ENCODE assay signal across 11 mouse cellular contexts in genomic region chr7:126825403-126825802, GRCm38 (mm10). TPM values are rescaled to one million over a fixed set of nuclear protein-coding genes. Genes with fewer than 3 reads are reported as not detected.
DNase-seq lines count a peak whose midpoint lies in the region; ATAC-seq and TF ChIP-seq lines count a peak whose summit lies in the region.
"Had no signal": no experiment of that assay in that cellular context is flagged by ENCODE, and none has a peak within 500 bp of the region (broad histone marks: within the 10 kb centered on the region; RNA-seq: fewer than 3 reads in every experiment).

No protein-coding gene starts in this region.

- no peak for ATAC-seq in lung, postnatal 0 days
- no peak for ATAC-seq in embryonic facial prominence, embryonic 11.5 days (replicated peaks; ENCODE audit: insufficient number of reproducible peaks, low FRiP score, low TSS enrichment, low read depth)
- ATAC-seq in hindbrain, embryonic 15.5 days (ENCODE audit: low FRiP score, low read depth), result no peak
- no peak for ATAC-seq in neural tube, embryonic 14.5 days (ENCODE audit: low read depth)
- ATAC-seq in intestine, embryonic 16.5 days, result no peak
- ATAC-seq in frontal cortex, adult (ENCODE audit: low TSS enrichment), result no peak

- no peaks in the 10 kb centered on the region for H3K36me3 ChIP-seq in lung, postnatal 0 days (ENCODE audit: insufficient read depth, low read length)
- H3K36me3 ChIP-seq in embryonic facial prominence, embryonic 11.5 days (replicated peaks; ENCODE audit: control insufficient read depth, insufficient read depth, low read depth, low read length), result no peaks in the 10 kb centered on the region
- H3K36me3 ChIP-seq in hindbrain, embryonic 15.5 days, result no peaks in the 10 kb centered on the region
- no peaks in the 10 kb centered on the region for H3K36me3 ChIP-seq in neural tube, embryonic 14.5 days (ENCODE audit: control insufficient read depth, insufficient read depth, low read length)
- no peaks in the 10 kb centered on the region for H3K36me3 ChIP-seq in intestine, embryonic 16.5 days (ENCODE audit: control insufficient read depth, insufficient read depth, low read length)

- H3K4me1 ChIP-seq in lung, postnatal 0 days (ENCODE audit: insufficient read depth, low read depth, low read length), result no peaks in the 10 kb centered on the region
- H3K4me1 ChIP-seq in lung, adult 2 months (ENCODE audit: control insufficient read depth, insufficient read depth, low read length), result 0 out of 2 replicates have a peak, but pooled peaks cover 6% of the 10 kb centered on the region
- peaks cover 3% of the 10 kb centered on the region; the same call in 1 of the 2 replicates for H3K4me1 ChIP-seq in embryonic facial prominence, embryonic 11.5 days (ENCODE audit: control insufficient read depth, insufficient read depth, low read length)
- peaks cover 52% of the 10 kb centered on the region for H3K4me1 ChIP-seq in hindbrain, embryonic 15.5 days (replicated peaks)
- H3K4me1 ChIP-seq in neural tube, embryonic 14.5 days (ENCODE audit: control insufficient read depth, insufficient read depth, low read length), result peaks cover 23% of the 10 kb centered on the region
- peaks cover 3% of the 10 kb centered on the region for H3K4me1 ChIP-seq in intestine, embryonic 16.5 days (ENCODE audit: control insufficient read depth, insufficient read depth, low read length)

- TF ChIP-seq POLR2A in lung, adult 2 months (IDR thresholded peaks at IDR 0.05; ENCODE audit: borderline replicate concordance, extremely low read depth, low read depth, low read length), result no peak

- H3K27me3 ChIP-seq in lung, postnatal 0 days (replicated peaks; ENCODE audit: insufficient read depth, low read length), result peaks cover 6% of the 10 kb centered on the region; the same call in 1 of the 2 replicates
- peaks cover 17% of the 10 kb centered on the region for H3K27me3 ChIP-seq in embryonic facial prominence, embryonic 11.5 days (ENCODE audit: control insufficient read depth, insufficient read depth, low read length)
- H3K27me3 ChIP-seq in hindbrain, embryonic 15.5 days, result no peaks in the 10 kb centered on the region
- H3K27me3 ChIP-seq in neural tube, embryonic 14.5 days (ENCODE audit: control insufficient read depth, insufficient read depth, low read length), result no peaks in the 10 kb centered on the region
- H3K27me3 ChIP-seq in intestine, embryonic 16.5 days (replicated peaks; ENCODE audit: control insufficient read depth, insufficient read depth, low read length), result peaks cover 23% of the 10 kb centered on the region

- no peak overlapping the region for H3K4me2 ChIP-seq in lung, postnatal 0 days (replicated peaks; ENCODE audit: low read depth, low read length)
- H3K4me2 ChIP-seq in embryonic facial prominence, embryonic 11.5 days (ENCODE audit: low read depth, low read length), result no peak overlapping the region
- H3K4me2 ChIP-seq in hindbrain, embryonic 15.5 days, result peak overlapping the region; percentile 67
- peak overlapping the region; percentile 71 for H3K4me2 ChIP-seq in neural tube, embryonic 14.5 days (ENCODE audit: low read depth, low read length)
- H3K4me2 ChIP-seq in intestine, embryonic 16.5 days (ENCODE audit: low read depth, low read length), result no peak overlapping the region
- H3K4me2 ChIP-seq: liver, embryonic 11.5 days had no signal

- 19% methylated on average over 8 of the region's 8 CpGs for WGBS in lung, postnatal 0 days
- WGBS in lung, adult 2 months, result 20% methylated on average over 8 of the region's 8 CpGs
- WGBS in embryonic facial prominence, embryonic 11.5 days, result 22% methylated on average over 7 of the region's 8 CpGs
- 26% methylated on average over 8 of the region's 8 CpGs for WGBS in hindbrain, embryonic 15.5 days
- WGBS in neural tube, embryonic 14.5 days, result 29% methylated on average over 8 of the region's 8 CpGs
- 23% methylated on average over 8 of the region's 8 CpGs for WGBS in intestine, embryonic 16.5 days

- peak; percentile 54 for DNase-seq in lung, postnatal 0 days (ENCODE audit: low spot score)
- DNase-seq in lung, adult 2 months, result no peak
- DNase-seq in embryonic facial prominence, embryonic 11.5 days (ENCODE audit: low spot score), result peak; percentile 66
- DNase-seq in frontal cortex, postnatal 25 days (ENCODE audit: low spot score in 2 of 2), result no peak

- no peaks in the 10 kb centered on the region for H3K9me3 ChIP-seq in lung, postnatal 0 days (ENCODE audit: low read length)
- H3K9me3 ChIP-seq in embryonic facial prominence, embryonic 11.5 days (replicated peaks; ENCODE audit: control insufficient read depth, low read length), result no peaks in the 10 kb centered on the region
- no peaks in the 10 kb centered on the region for H3K9me3 ChIP-seq in hindbrain, embryonic 15.5 days
- H3K9me3 ChIP-seq in neural tube, embryonic 14.5 days (ENCODE audit: control insufficient read depth, low read length), result no peaks in the 10 kb centered on the region
- no peaks in the 10 kb centered on the region for H3K9me3 ChIP-seq in intestine, embryonic 16.5 days (ENCODE audit: control insufficient read depth, low read length)

- no peak overlapping the region for H3K4me3 ChIP-seq in lung, postnatal 0 days (ENCODE audit: low read depth, low read length)
- no peak overlapping the region for H3K4me3 ChIP-seq in lung, adult 2 months (replicated peaks; ENCODE audit: extremely low read depth, low read depth, low read length)
- no peak overlapping the region for H3K4me3 ChIP-seq in embryonic facial prominence, embryonic 11.5 days (ENCODE audit: low read depth, low read length)
- peak overlapping the region; percentile 76; the same call in 1 of the 2 replicates for H3K4me3 ChIP-seq in hindbrain, embryonic 15.5 days
- H3K4me3 ChIP-seq in neural tube, embryonic 14.5 days (ENCODE audit: low read depth, low read length), result no peak overlapping the region
- H3K4me3 ChIP-seq in intestine, embryonic 16.5 days (ENCODE audit: low read length), result no peak overlapping the region

- H3K27ac ChIP-seq in lung, postnatal 0 days (ENCODE audit: low read length), result no peak overlapping the region
- H3K27ac ChIP-seq in embryonic facial prominence, embryonic 11.5 days (replicated peaks; ENCODE audit: low read depth, low read length), result no peak overlapping the region
- no peak overlapping the region for H3K27ac ChIP-seq in hindbrain, embryonic 15.5 days (replicated peaks)
- no peak overlapping the region for H3K27ac ChIP-seq in neural tube, embryonic 14.5 days (ENCODE audit: low read depth, low read length)
- H3K27ac ChIP-seq in intestine, embryonic 16.5 days (ENCODE audit: low read length), result no peak overlapping the region

- TF ChIP-seq CTCF in lung, postnatal 0 days (IDR thresholded peaks at IDR 0.05), result no peak
- no peak for TF ChIP-seq CTCF in lung, adult 2 months (IDR thresholded peaks at IDR 0.05; ENCODE audit: insufficient read depth, low read length)

- H3K9ac ChIP-seq in lung, postnatal 0 days (replicated peaks; ENCODE audit: low read depth), result no peak overlapping the region
- no peak overlapping the region for H3K9ac ChIP-seq in embryonic facial prominence, embryonic 11.5 days (replicated peaks; ENCODE audit: low read length)
- no peak overlapping the region for H3K9ac ChIP-seq in hindbrain, embryonic 15.5 days
- 0 out of 2 replicates have a peak overlapping the region, but pooled peaks have one; percentile 11 for H3K9ac ChIP-seq in neural tube, embryonic 14.5 days (replicated peaks; ENCODE audit: low read depth, low read length)
- H3K9ac ChIP-seq in intestine, embryonic 16.5 days (ENCODE audit: low read depth, low read length), result no peak overlapping the region

- TF ChIP-seq EP300 in lung, postnatal 0 days (IDR thresholded peaks at IDR 0.05), result no peak

RNA-seq across cellular contexts. Expression of gene 4930451I11Rik, which starts 6.0 kb away (rescaled TPM):
- polyA plus RNA-seq in lung, postnatal 0 days (2015; fragmentation: Nextera tagmentation; extraction: Ambion mirVana), result not detected in 2 replicates
- polyA plus RNA-seq in lung, adult 2 months (2012; rRNA removed), result not detected in 2 replicates
- polyA plus RNA-seq in embryonic facial prominence, embryonic 11.5 days (2014; fragmentation: Nextera tagmentation; extraction: Ambion mirVana), result not detected in 2 replicates
- 0.43 TPM in 1 of 2 replicates, not detected in the other for polyA plus RNA-seq in hindbrain, embryonic 15.5 days (2015; fragmentation: Nextera tagmentation; extraction: Ambion mirVana)
- polyA plus RNA-seq in neural tube, embryonic 14.5 days (2014; fragmentation: Nextera tagmentation; extraction: Ambion mirVana), result not detected in 2 replicates
- polyA plus RNA-seq in intestine, embryonic 16.5 days (2015; fragmentation: Nextera tagmentation; extraction: Ambion mirVana), result not detected in 2 replicates
- polyA plus RNA-seq: kidney, embryonic 14.5 days; liver, embryonic 11.5 days; small intestine, adult 2 months had no signal

RNA-seq across cellular contexts. Expression of gene Doc2a, which starts 21.8 kb away (rescaled TPM):
- 0.20 and 0.33 TPM in 2 replicates for polyA plus RNA-seq in lung, postnatal 0 days (2015; fragmentation: Nextera tagmentation; extraction: Ambion mirVana)
- 0.22 and 0.74 TPM in 2 replicates for polyA plus RNA-seq in lung, adult 2 months (2012; rRNA removed)
- polyA plus RNA-seq in embryonic facial prominence, embryonic 11.5 days (2014; fragmentation: Nextera tagmentation; extraction: Ambion mirVana), result 1.5 and 1.7 TPM in 2 replicates
- 28.2 and 28.8 TPM in 2 replicates for polyA plus RNA-seq in hindbrain, embryonic 15.5 days (2015; fragmentation: Nextera tagmentation; extraction: Ambion mirVana)
- 18.4 and 20.2 TPM in 2 replicates for polyA plus RNA-seq in neural tube, embryonic 14.5 days (2014; fragmentation: Nextera tagmentation; extraction: Ambion mirVana)
- polyA plus RNA-seq in intestine, embryonic 16.5 days (2015; fragmentation: Nextera tagmentation; extraction: Ambion mirVana), result 0.37 and 0.62 TPM in 2 replicates
- polyA plus RNA-seq: small intestine, adult 2 months had no signal

RNA-seq across cellular contexts. Expression of gene Fam57b, which starts 27.9 kb away (rescaled TPM):
- polyA plus RNA-seq in lung, postnatal 0 days (2015; fragmentation: Nextera tagmentation; extraction: Ambion mirVana), result 0.13 and 0.19 TPM in 2 replicates
- polyA plus RNA-seq in lung, adult 2 months (2012; rRNA removed), result 11.9 and 13.3 TPM in 2 replicates
- 2.4 and 2.5 TPM in 2 replicates for polyA plus RNA-seq in embryonic facial prominence, embryonic 11.5 days (2014; fragmentation: Nextera tagmentation; extraction: Ambion mirVana)
- polyA plus RNA-seq in hindbrain, embryonic 15.5 days (2015; fragmentation: Nextera tagmentation; extraction: Ambion mirVana), result 49.9 and 60.8 TPM in 2 replicates
- 50.9 and 64.4 TPM in 2 replicates for polyA plus RNA-seq in neural tube, embryonic 14.5 days (2014; fragmentation: Nextera tagmentation; extraction: Ambion mirVana)
- 1.0 and 1.4 TPM in 2 replicates for polyA plus RNA-seq in intestine, embryonic 16.5 days (2015; fragmentation: Nextera tagmentation; extraction: Ambion mirVana)
- polyA plus RNA-seq: liver, embryonic 11.5 days had no signal

RNA-seq across cellular contexts. Expression of gene Ppp4c, which starts 33.1 kb away (rescaled TPM):
- polyA plus RNA-seq in lung, postnatal 0 days (2015; fragmentation: Nextera tagmentation; extraction: Ambion mirVana), result 150 and 151 TPM in 2 replicates
- polyA plus RNA-seq in lung, adult 2 months (2012; rRNA removed), result 135 and 156 TPM in 2 replicates
- 374 and 401 TPM in 2 replicates for polyA plus RNA-seq in embryonic facial prominence, embryonic 11.5 days (2014; fragmentation: Nextera tagmentation; extraction: Ambion mirVana)
- polyA plus RNA-seq in hindbrain, embryonic 15.5 days (2015; fragmentation: Nextera tagmentation; extraction: Ambion mirVana), result 174 and 176 TPM in 2 replicates
- 154 and 168 TPM in 2 replicates for polyA plus RNA-seq in neural tube, embryonic 14.5 days (2014; fragmentation: Nextera tagmentation; extraction: Ambion mirVana)
- polyA plus RNA-seq in intestine, embryonic 16.5 days (2015; fragmentation: Nextera tagmentation; extraction: Ambion mirVana), result 213 and 215 TPM in 2 replicates

RNA-seq across cellular contexts. Expression of gene Hirip3, which starts 36.4 kb away (rescaled TPM):
- 8.4 and 9.3 TPM in 2 replicates for polyA plus RNA-seq in lung, postnatal 0 days (2015; fragmentation: Nextera tagmentation; extraction: Ambion mirVana)
- polyA plus RNA-seq in lung, adult 2 months (2012; rRNA removed), result 6.2 and 7.5 TPM in 2 replicates
- 18.8 and 23.4 TPM in 2 replicates for polyA plus RNA-seq in embryonic facial prominence, embryonic 11.5 days (2014; fragmentation: Nextera tagmentation; extraction: Ambion mirVana)
- 22.6 and 24.0 TPM in 2 replicates for polyA plus RNA-seq in hindbrain, embryonic 15.5 days (2015; fragmentation: Nextera tagmentation; extraction: Ambion mirVana)
- 11.0 and 15.2 TPM in 2 replicates for polyA plus RNA-seq in neural tube, embryonic 14.5 days (2014; fragmentation: Nextera tagmentation; extraction: Ambion mirVana)
- polyA plus RNA-seq in intestine, embryonic 16.5 days (2015; fragmentation: Nextera tagmentation; extraction: Ambion mirVana), result 18.3 and 24.8 TPM in 2 replicates

Comparison
In these comparisons a context has a peak if more than half of its experiments do, and no peak if none do; other contexts are left out.
1. DNase-seq: peak in lung, postnatal 0 days (single experiment) and embryonic facial prominence, embryonic 11.5 days (single experiment); none in lung, adult 2 months (single experiment) and frontal cortex, postnatal 25 days (0 of 2).
2. H3K4me2 ChIP-seq: peak in hindbrain, embryonic 15.5 days (single experiment) and neural tube, embryonic 14.5 days (single experiment); none in lung, postnatal 0 days (single experiment), embryonic facial prominence, embryonic 11.5 days (single experiment) and intestine, embryonic 16.5 days (single experiment).